Mouse (Mus musculus) urinary bladder, adult 18-20 months (tissue): ENCODE data around the gene Fbxo21.

Experiments used
- DNase-seq, 2 experiments: peaks; one replicate each; pipeline ENCODE4 v3.0.0; 2022; ENCODE audit warnings: low spot score in 2 of 2, mixed read lengths in 2 of 2

Fbxo21 gene

GRCm38 (mm10) chr5:117976657-117977500, at the start of gene Fbxo21:
Fbxo21 (plus strand) TSS chr5:117976730.
- peak; percentile 95 to 98 for DNase-seq

GRCm38 (mm10) chr5:117928553-117928952, 48.0 kb upstream of the Fbxo21 start:
- no peak for DNase-seq

DNA sequence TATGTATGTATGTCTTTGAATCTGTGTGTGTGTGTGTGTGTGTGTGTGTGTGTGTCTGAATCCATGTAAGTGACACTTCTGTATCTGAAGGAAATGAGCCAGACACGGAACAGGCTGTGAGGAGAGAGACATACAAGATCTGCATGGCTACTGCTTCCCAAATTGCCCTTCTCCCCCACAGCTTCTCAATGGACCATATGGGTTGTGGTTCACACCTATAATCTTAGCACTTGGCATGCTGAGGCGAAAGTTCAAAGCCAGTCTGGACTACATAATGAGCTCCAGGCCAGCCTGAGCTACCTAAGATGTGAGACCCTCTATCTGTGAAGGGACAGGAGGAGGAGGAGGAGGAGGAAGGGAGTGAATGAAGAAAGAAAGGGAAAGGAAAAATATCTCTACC, 44.3 kb upstream of the Fbxo21 start:
- DNase-seq = no peak

DNA sequence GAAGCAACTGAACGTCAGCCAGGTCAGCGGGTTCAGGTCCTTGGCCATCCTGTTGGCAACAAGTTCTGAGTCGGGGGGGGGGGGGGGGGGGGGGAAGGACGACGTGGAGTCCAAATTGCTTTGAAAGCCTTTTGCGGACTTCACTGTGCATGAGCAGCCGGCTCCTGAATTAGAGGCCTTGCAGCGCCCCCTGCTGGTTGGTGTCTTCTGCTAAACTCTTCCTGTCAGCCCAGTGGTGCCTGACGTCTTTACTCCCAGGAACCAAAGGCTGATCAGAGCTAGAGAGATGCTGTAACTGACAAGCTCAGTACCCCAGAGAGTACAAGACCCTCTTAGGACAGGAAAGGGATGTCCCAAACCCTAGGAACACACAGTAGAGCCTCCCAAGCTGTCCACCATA, 43.7 kb upstream of the Fbxo21 start:
- peak; percentile 51 to 60 for DNase-seq

GRCm38 (mm10) chr5:117936346-117936745, 40.2 kb upstream of the Fbxo21 start:
- DNase-seq = no peak

- DNase-seq = no peak
Observed at GRCm38 (mm10) chr5:117937186-117937585, 39.3 kb upstream of the Fbxo21 start.

DNA sequence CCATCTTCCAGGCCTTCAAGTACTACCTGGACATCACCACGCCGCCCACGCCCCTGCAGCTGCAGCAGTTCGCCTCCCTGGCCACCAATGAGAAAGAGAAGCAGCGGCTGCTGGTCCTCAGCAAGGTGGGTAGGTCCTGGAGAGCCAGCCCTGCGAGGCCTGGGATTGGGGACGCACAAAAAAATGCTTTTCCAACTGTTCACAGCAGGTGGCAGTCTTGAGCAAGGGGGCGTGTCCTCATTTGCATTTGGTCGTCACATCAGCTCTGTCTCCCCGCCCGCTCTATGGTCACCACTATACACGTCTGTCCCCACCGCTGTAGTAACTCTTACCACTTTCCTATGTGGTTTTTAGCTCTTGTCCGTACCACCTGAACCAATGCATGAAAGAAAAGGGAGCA, 38.3 kb upstream of the Fbxo21 start:
- DNase-seq = peak; percentile 15 to 51

DNA sequence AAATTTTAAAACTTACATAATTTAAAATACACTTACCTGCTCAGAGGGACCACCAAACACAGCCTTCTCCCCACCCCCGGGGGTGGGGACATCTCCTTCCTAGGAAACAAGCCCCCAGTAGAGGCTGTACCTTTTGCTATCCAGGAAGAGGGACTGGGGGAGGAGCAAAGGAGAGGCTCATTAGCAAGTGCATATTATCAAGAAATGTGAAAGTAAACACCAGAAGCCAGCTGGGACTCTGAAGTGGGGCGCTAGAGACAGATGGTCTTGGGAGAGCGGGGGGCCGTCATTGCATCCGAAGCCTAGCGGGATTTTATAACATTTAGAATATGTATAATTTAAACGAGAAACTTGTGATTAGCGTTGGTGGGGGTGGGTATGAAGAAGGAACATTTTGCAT, 37.1 kb upstream of the Fbxo21 start:
- DNase-seq = no peak

GRCm38 (mm10) chr5:117941552-117941951, 35.0 kb upstream of the Fbxo21 start:
- no peak for DNase-seq

DNA sequence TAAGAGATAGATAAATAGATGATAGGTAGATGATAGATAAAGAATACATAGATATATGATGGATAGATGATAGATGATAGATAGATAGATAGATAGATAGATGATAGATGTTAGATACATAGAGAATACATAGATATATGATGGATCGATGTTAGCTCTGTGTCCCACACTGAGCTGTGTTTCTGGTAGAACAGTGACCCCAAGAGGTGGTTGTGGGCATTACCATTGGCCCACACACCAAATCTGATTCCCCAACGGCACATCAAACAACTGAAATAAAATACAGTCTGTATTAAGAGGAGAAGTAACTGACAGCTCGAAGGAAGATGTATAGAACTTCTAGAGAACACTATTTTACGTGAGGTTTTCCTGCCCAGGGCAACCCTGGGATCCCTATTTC, 29.9 kb upstream of the Fbxo21 start:
- peak in 1 of 2 experiments; percentile 19 for DNase-seq

- DNase-seq = no peak
Observed at GRCm38 (mm10) chr5:117949393-117949792, 27.1 kb upstream of the Fbxo21 start.

DNA sequence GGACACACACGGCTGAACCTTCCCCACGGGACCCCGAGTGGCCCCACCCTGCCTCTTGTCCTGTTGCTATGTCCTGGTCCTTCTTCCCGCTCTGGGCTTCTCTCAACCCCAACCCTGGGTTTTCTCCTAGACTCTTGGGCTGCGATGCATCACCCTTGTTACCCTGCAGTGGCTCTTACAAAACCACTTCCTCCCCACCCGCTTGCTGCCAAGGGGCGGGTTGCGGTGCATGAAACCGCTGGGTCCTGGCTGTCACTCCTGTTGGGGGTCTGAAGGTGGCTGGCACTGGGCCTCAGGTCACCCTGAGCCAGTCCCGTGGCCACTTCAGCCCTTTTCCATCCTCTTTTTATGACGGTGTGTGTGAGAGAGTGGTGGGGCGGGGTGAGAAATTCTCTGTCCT, 22.6 kb upstream of the Fbxo21 start:
- no peak for DNase-seq

DNA sequence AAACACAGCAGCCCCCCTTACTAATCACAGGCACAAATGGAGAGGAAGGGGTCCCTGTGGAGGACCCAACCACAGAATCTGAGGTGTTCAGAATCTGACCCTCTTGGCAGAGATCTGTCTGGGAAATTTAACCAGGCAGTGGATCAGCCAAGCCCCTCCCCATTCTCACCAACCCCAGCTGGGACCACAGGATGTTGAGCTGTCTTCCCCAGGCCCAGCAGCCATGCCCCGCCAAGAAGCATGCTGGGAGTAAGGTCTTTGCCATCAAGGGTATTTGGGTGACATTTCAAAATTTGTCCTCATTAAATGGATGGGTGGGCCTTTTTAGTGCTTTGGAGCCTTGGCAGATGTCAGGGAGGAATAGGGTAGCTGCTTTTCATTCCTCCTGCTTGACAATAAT, 22.1 kb upstream of the Fbxo21 start:
- no peak for DNase-seq

GRCm38 (mm10) chr5:117955675-117956420, 20.7 kb upstream of the Fbxo21 start:
- DNase-seq = no peak

DNA sequence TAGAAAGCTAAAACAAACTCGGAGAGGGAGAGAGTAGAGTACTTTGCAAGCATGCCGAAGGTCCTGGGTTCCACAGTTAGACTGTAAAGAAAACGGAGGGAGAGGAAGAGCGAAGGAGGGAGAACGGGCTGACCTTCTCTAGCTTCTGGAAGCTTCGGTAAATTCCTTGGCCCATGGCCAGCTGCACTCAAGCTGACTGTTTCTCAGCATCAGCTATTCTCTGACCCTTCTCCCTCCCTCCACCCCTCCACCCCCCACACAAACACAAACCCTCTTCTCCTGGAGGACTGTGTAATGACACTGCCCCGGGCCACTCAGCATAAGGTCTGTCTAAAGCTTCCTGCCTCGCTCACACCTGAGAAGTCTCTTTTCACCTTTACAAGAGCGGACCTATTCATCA, 11.8 kb upstream of the Fbxo21 start:
- DNase-seq = no peak

- DNase-seq = no peak
Observed at GRCm38 (mm10) chr5:117966956-117967355, 9.6 kb upstream of the Fbxo21 start.

DNA sequence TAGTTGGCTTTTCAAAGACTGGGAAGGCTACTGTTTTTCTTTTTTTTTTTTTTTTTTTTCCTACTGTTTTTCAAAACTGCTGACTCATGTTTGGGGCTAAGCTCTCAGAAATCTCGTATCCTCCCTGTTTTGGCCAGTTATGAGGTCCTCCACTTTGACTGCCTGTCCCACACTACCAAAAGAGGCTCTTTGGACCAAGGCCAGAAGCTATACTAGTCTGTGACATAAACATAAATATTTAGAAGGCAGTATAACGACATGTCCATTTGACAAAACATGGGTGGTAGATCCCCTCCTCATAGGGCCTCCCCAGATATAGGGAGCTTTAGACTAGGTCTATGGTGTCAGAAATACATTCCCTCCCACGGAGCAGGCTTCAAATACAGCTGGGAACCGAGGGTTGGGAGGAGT, 8.9 kb upstream of the Fbxo21 start:
- DNase-seq = no peak

DNA sequence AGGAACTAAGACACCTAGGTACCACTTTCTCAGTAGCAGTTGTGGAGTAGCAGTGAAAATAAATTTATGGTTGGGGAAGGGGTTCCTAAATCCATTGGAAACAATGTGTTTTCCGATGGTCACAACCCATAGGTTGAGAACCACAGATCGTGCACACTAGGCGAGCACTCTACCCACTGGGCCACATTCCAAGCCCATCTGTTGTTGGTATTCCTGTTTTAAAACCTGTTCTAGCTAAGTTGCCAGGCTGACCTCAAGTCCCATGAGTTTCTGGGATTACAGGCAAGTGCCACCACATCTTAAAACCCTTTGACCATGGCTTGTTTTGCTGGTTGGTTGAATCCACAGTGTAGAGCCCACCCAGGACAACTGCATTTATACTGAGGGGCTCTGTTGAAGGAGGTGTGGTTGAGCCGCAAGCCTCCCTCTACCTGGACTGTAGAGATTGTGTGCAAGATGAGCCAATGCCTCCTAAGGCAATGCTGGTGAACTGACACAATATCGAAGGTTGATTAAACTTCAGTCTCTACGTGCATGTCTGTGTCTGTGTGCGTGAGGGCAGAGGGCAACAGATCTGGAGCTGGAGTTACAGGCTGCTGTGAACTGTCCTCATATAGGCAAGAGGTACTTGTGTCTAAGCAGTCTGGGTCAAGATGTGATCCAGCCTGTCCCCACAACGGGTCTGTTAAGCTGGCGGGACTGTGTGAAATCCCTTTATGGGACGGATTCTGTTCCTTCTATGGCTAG, 6.7 kb upstream of the Fbxo21 start:
- DNase-seq = no peak

GRCm38 (mm10) chr5:117976263-117976656, 270 bp upstream of the Fbxo21 start:
- no peak for DNase-seq

GRCm38 (mm10) chr5:117977501-117978158, 1.1 kb downstream of the Fbxo21 start:
- DNase-seq = no peak

DNA sequence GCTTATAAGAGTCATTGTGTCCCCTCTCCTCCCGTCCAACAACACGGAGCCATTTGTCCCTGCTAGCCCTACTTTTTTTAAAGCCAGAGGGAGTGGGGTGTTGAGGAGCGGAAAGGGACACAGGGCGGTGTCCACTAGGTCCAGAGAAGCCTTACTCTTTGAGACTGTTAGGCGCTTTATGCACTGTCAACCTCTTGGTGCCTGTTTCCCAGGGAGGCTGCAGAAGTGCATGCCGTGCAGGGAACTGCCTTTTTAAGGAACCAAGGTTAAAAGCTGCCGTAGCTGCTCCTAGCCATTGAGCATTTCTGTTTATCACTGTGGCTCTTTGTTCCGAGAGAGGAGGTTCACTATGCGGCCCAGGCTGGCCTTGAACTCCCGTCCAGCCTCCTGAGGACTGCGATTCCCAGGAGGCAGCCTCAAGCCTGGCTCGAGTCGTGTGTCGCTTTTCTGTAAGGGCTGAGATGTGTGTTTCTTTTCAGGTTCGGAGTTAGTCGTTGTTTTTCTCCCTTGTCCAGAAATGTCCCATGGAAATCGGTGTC, 1.7 kb downstream of the Fbxo21 start:
- no peak for DNase-seq

GRCm38 (mm10) chr5:117979082-117979481, 2.6 kb downstream of the Fbxo21 start:
- no peak for DNase-seq
